Mouse (Mus musculus): Measurements from ENCODE around the gene Dnah7b.
"Not testable (repeated sequence)": the region's sequence is repeated elsewhere in the genome, so short reads cannot be mapped to it uniquely, and the experiment has no call there.

DNA sequence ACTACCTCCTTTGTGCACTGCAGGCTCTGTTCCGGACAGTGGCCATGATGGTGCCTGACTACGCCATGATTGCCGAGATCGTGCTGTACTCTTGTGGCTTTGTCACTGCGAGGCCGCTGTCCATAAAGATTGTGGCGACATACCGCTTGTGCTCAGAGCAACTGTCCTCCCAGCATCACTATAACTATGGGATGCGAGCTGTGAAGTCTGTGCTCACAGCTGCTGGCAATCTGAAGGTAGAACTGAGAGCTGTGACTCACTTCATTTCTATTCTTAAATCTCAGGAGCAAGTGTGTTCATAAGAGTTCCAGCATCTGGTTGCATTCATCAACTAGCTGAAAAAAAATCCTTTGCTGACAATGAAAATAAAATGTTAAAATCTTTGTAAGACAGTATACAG, 135.1 kb downstream of the Dnah7b start:
- TF ChIP-seq POLR2A (IDR thresholded peaks at IDR 0.05; ENCODE audit: borderline replicate concordance, insufficient read depth, low read length); CTCF (IDR thresholded peaks at IDR 0.05; ENCODE audit: borderline replicate concordance, insufficient read depth, low read depth, low read length): not testable (repeated sequence)

Measured in cerebellum, adult 2 months (tissue).